Mouse (Mus musculus) naive thymus-derived CD4-positive, alpha-beta T cell, adult 2 months (primary cell): ENCODE measurements around the gene Moap1.
A peak's percentile ranks its signal among the peaks of the same experiment; 100 is the strongest.

ENCODE experiments used
- DNase-seq: peaks from one replicate; pipeline ENCODE4 v3.0.0-alpha.2; 2011; ENCODE audit warnings: low read depth

Moap1 gene

DNA sequence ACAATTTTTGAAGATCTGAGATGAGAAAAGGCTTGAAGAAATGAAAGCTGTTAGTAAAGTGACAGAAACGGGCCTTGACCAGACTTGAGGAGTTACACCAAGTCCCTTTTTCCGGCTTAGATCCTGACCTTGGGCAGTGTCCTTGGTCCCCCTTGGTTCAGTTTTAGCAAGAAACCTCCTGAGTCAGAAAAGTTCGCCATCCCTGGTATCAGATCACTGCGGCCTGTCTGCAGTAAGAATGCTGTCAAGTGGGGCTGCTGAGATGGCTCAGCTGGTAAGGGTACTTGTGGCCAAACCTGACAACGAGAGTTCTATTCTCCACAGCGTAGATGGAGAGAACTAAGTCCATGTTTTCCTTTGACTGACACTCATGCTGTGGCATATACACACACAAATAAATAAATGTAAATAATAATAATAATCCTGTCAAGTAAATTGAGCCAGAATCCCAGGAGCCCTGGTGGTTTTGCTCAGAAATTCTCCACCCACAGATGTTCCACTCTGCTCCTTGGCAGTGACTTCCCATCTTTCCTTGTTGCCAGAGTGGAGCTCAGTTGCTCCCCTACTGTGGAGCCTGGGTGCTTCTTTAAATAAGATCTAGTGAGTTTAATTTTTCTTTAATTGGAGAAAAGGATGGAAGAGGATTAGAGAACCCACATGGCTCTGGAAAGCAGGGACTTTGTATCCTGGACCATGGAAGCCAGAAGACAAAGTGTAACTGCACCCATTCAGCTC lies 37.4 kb downstream of the Moap1 start:
- DNase-seq = no peak

GRCm38 (mm10) chr12:102705216-102705871 lies 38.1 kb downstream of the Moap1 start:
- peak; percentile 95 for DNase-seq

GRCm38 (mm10) chr12:102704457-102705198 lies 38.8 kb downstream of the Moap1 start, which contains the start of gene Itpk1:
Gene Itpk1 (minus strand): TSS chr12:102704930.
- DNase-seq = no peak

- DNase-seq = peak; percentile 59
Measured at GRCm38 (mm10) chr12:102703921-102704408, 39.5 kb downstream of the Moap1 start.

DNA sequence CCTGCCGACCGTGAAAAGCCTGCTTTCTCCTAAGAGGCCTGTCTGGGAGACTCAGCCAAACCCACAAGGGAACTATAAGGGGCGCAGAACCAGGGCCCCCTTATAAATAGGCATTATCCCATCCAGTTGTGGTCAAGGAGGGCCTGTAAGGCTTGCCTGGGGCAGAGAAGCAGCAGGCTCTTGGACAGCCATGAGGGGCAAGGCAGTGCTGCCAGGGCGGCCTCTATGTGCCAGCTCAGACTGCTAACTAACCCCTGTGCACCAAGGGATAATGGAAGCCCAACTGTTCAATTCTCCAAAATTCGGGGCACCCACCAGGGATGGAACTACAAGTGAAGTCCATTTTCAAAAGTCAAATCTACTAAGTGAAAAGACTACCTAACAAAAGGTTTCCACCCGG lies 40.0 kb downstream of the Moap1 start:
- no peak for DNase-seq

DNA sequence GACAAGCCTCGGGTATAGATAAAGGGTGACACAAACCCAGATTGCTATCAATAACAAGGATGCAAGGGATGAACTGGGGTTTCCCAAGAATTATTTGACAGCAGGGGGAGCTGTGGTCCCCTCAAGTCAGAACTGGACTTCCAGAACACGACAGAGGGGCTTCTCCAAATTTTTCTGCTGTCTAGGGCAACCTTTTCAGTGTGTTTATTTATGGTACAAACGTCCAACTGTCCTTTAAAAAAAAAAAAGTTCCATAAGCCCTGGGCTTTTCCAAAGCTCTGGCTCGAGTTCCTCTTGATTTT lies 40.4 kb downstream of the Moap1 start:
- no peak for DNase-seq

- DNase-seq = peak; percentile 93
Measured at GRCm38 (mm10) chr12:102702356-102703110, 40.9 kb downstream of the Moap1 start.

- no peak for DNase-seq
Measured at GRCm38 (mm10) chr12:102701691-102702207, 41.7 kb downstream of the Moap1 start.

GRCm38 (mm10) chr12:102700453-102700852 lies 43.0 kb downstream of the Moap1 start:
- DNase-seq = no peak

- peak; percentile 57 for DNase-seq
Measured at GRCm38 (mm10) chr12:102699156-102699555, 44.3 kb downstream of the Moap1 start.

- DNase-seq = peak; percentile 31
Measured at GRCm38 (mm10) chr12:102698089-102698684, 45.3 kb downstream of the Moap1 start.

DNA sequence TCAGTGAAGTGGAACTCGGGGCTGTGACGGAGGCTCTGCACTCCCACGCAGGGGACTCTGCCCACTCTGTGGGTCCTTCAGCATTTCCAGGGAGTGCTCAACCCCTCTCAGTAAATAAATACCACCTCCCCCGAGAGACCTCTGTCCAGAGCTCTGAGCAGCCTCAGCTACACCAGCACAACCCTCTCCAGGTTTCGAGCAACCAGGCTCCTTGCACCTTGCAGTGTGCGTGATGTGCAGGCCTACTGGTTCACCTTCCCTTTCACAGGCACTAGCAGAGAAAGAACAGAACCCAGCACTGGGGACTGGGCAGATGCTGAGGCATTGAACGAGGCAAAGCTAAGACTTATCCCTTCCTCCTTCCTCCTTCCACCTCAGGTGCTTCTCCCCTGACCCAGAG lies 46.1 kb downstream of the Moap1 start:
- DNase-seq = no peak

GRCm38 (mm10) chr12:102696635-102697354 lies 46.7 kb downstream of the Moap1 start:
- no peak for DNase-seq

GRCm38 (mm10) chr12:102695369-102696239 lies 47.9 kb downstream of the Moap1 start:
- DNase-seq = peak; percentile 44
